Mouse (Mus musculus) left cerebral cortex, postnatal 14 days (tissue): ENCODE data around the gene Tom1l2. TPM values are rescaled to one million over a fixed set of nuclear protein-coding genes. Genes with fewer than 3 reads are reported as not detected.
A peak's percentile ranks its signal among the peaks of the same experiment; 100 is the strongest.

Source experiments
- DNase-seq, 2 experiments: peaks; one replicate each; pipeline ENCODE4 v3.0.0; 2021 to 2022; ENCODE audit warnings: low spot score in 2 of 2, mixed read lengths in 1 of 2
- intact Hi-C: fragments of 180-260 bp; cut with DNase I; formaldehyde crosslinking; loops from one replicate; pipeline ENCODE4 v1.15.1; 2025
- total RNA-seq, 2 experiments: library from RNA; stranded (reverse); gene quantifications; 2 replicates each; pipeline ENCODE4 v1.2.3; 2021

The Tom1l2 gene
- total RNA-seq, 2 experiments from 2014 or later = 163 to 172 TPM

GRCm38 (mm10) chr11:60221425-60221824, 131.3 kb downstream of the Tom1l2 start:
- no peak for DNase-seq
- intact Hi-C loops = no loop called here

- DNase-seq = peak; percentile 86 to 88
- intact Hi-C loops = no loop called here
Observed at GRCm38 (mm10) chr11:60220291-60220804, 132.4 kb downstream of the Tom1l2 start.

GRCm38 (mm10) chr11:60219609-60220008, 133.1 kb downstream of the Tom1l2 start:
- intact Hi-C loops = no loop called here
- DNase-seq = no peak

GRCm38 (mm10) chr11:60217467-60217866, 135.2 kb downstream of the Tom1l2 start:
- intact Hi-C loops = no loop called here
- no peak for DNase-seq

- intact Hi-C loops = no loop called here
- DNase-seq = no peak
Observed at GRCm38 (mm10) chr11:60216671-60217070, 136.0 kb downstream of the Tom1l2 start.

- no peak for DNase-seq
- intact Hi-C loops = no loop called here
Observed at GRCm38 (mm10) chr11:60213266-60213665, 139.4 kb downstream of the Tom1l2 start.

- intact Hi-C loops = no loop called here
- no peak for DNase-seq
Observed at GRCm38 (mm10) chr11:60211761-60212160, 140.9 kb downstream of the Tom1l2 start.

- no peak for DNase-seq
- intact Hi-C loops = no loop called here
Observed at GRCm38 (mm10) chr11:60211152-60211551, 141.6 kb downstream of the Tom1l2 start.

- intact Hi-C loops = no loop called here
- DNase-seq = peak; percentile 85 to 94
Observed at GRCm38 (mm10) chr11:60210305-60210724, 142.4 kb downstream of the Tom1l2 start.

GRCm38 (mm10) chr11:60209933-60210249, 142.8 kb downstream of the Tom1l2 start:
- intact Hi-C loops = no loop called here
- DNase-seq = no peak

- DNase-seq = peak; percentile 84 to 86
- intact Hi-C loops = no loop called here
Observed at GRCm38 (mm10) chr11:60209217-60209932, 143.3 kb downstream of the Tom1l2 start.

- DNase-seq = no peak
- intact Hi-C loops = no loop called here
Observed at GRCm38 (mm10) chr11:60208712-60209111, 144.0 kb downstream of the Tom1l2 start.

- intact Hi-C loops = no loop called here
- no peak for DNase-seq
Observed at GRCm38 (mm10) chr11:60208201-60208600, 144.5 kb downstream of the Tom1l2 start.

GRCm38 (mm10) chr11:60206207-60206606, 146.5 kb downstream of the Tom1l2 start:
- intact Hi-C loops = no loop called here
- no peak for DNase-seq

- intact Hi-C loops = no loop called here
- DNase-seq = no peak
Observed at GRCm38 (mm10) chr11:60205026-60205425, 147.7 kb downstream of the Tom1l2 start.

GRCm38 (mm10) chr11:60202710-60203638, 149.7 kb downstream of the Tom1l2 start:
- DNase-seq = no peak
- intact Hi-C loops = loop anchor here (5.0 kb wide), 1 partner anchor 89 kb away; no protein-coding TSS in a partner anchor

GRCm38 (mm10) chr11:60200384-60200783, 152.3 kb downstream of the Tom1l2 start:
- no peak for DNase-seq
- intact Hi-C loops = loop anchor here (5.0 kb wide), 1 partner anchor 92 kb away; no protein-coding TSS in a partner anchor

- peak; percentile 95 to 96 for DNase-seq
- intact Hi-C loops = loop anchor here (2.0 to 5.0 kb wide), 3 partner anchors 93 to 213 kb away; partner anchors contain the start of gene Rai1
Observed at GRCm38 (mm10) chr11:60199702-60200184, 153.0 kb downstream of the Tom1l2 start.

GRCm38 (mm10) chr11:60198651-60199050, 154.1 kb downstream of the Tom1l2 start:
- no peak for DNase-seq
- intact Hi-C loops = loop anchor here (2.0 to 5.0 kb wide), 2 partner anchors 94 to 214 kb away; partner anchors contain the start of gene Rai1
